Mouse (Mus musculus): ENCODE data around the gene Car9.

DNA sequence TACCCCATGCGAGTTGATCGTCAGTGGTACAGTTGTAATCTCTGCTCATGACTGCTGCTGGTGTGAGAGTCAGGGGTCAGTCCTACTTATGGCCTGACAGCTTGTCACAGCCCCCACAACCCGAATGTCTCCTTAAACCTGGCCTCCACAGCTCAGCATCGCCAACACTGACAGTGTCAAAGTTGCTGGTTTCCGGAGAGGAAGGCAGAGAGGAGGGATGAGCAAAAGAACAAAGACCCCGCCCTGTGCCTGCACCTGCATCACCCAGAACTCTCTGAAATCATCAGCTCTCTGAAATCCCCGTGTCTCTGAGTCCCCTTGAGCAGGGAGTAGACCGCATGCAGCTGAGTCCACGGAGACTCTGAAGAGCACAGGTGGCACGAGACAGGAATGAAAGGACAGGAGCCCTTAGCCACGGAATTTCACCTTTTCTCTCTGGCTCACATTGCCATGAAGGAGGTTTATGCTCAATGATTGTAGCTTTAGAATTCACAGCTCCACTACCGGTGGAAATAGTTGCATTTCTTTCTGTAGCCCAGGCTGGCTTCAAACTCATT is 23.2 kb upstream of the Car9 start, which contains the start of gene Sit1:
- TF ChIP-seq CTCF (IDR thresholded peaks at IDR 0.05; ENCODE audit: low read depth), result no peak
- TF ChIP-seq EP300 (IDR thresholded peaks at IDR 0.05; ENCODE audit: low read depth), result no peak
